Mouse (Mus musculus): Measurements from ENCODE around the gene Satb2.

Gene Satb2

DNA sequence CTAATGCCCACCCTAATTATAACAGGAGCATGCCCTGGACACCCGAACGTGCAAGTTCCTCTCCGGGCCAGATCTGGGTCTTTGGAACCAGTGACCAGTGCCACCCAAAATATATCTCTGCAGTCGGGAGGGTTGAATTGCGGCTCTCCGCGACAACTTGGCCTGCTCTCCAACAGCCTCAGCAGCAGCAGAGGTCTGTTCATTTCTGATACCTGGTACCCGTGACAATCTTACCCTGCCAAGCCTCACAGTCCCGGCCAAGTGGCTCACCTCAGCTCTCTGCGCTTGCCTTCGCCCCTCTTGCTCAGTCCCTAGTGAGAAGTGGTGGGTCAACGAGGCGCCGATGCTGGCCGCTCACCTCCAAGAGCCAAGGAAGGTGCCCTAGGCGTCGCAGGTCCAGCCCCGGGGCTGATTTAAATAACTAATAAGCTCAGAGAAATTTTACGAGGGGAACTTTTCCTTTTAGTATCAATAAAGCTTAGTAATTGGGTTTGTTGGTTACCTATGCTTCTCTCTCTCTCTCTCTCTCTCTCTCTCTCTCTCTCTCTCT is at the start of gene Satb2:
Satb2 (minus strand) TSS at position 500 of the 550 bp plus-strand sequence.
- no peak for DNase-seq (ENCODE audit: inconsistent ontology term)

DNA sequence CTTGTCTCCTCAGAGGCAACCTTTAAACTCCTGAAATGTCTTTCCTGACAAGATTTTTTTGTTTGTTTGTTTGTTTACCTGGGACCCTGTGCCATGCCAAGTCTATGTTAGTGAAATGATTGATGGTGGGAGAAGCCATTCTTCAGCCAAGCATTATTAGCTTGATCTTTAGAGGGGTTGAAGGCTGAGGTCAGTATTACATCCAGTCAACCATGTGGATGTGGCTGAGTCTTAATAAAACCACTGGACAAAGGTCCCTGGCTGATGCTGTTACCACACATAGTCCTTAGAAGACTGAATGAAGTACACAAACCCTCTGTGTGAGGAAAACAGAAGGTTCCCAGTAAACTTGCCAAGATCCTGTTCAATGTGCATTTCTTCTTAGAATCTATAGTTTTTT is 40.5 kb upstream of the Satb2 start:
- DNase-seq (ENCODE audit: inconsistent ontology term): no peak

- no peak for DNase-seq (ENCODE audit: inconsistent ontology term)
Measured at GRCm38 (mm10) chr1:57013856-57014255, 35.4 kb upstream of the Satb2 start.

DNA sequence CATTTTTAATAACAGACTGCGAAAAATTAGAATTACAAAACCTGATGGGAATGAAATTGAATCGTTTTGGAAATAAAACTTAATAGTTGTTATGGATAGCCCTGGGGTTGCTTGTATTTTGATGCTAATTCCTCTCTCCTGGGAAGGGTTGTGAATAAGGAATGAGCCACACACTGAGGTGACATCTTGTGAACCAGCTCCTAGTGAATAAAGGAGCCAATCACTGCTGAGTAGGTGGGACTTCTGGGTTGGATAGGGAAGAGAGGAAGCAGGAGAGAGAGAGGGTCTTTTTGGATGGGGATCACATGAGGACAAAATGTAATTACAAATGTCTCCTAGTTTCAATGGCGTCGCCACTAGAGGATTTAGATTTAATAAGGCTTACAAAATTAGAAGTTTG is 30.7 kb upstream of the Satb2 start:
- DNase-seq (ENCODE audit: inconsistent ontology term): no peak

GRCm38 (mm10) chr1:56995041-56995440 is 16.6 kb upstream of the Satb2 start:
- no peak for DNase-seq (ENCODE audit: inconsistent ontology term)

GRCm38 (mm10) chr1:56992310-56992709 is 13.9 kb upstream of the Satb2 start:
- no peak for DNase-seq (ENCODE audit: inconsistent ontology term)

GRCm38 (mm10) chr1:56991613-56992012 is 13.2 kb upstream of the Satb2 start:
- DNase-seq (ENCODE audit: inconsistent ontology term): no peak

- no peak for DNase-seq (ENCODE audit: inconsistent ontology term)
Measured at GRCm38 (mm10) chr1:56984483-56984810, 6.0 kb upstream of the Satb2 start.

DNA sequence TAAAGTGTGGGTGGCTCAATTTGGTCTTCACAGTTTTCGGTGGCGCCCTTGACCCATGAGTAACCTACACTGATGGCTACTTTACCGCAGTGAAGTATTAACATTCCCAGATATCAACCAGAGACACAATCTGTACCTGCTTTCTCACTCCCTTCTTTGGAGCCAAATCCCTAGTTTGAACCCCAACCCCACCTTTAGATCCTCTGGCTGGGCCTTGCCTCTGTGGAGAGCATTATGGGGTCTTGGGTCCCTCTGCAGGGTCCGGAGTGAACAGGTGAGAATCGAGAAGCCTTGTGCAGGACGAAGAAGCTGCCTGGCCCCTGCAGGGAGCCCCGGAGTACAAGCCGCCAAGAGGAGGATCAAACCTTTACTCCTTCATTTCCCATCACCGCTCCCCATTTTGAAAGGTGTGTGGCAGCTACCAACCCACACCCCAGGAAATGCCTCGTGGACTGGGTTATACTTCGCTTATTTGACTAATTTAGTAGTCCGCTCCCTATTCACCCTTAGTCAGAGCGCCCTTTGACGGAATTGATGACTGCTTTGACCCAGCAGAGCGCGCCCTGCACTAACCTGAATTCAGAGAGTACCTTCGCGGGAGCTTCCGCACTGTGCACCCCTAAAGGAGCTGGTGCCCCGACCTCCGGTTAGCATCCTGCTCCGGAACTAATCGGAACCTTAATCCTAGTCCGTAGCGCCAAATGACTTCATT is 5.5 kb upstream of the Satb2 start:
- no peak for DNase-seq (ENCODE audit: inconsistent ontology term)

GRCm38 (mm10) chr1:56983100-56983590 is 4.7 kb upstream of the Satb2 start:
- DNase-seq (ENCODE audit: inconsistent ontology term): no peak

GRCm38 (mm10) chr1:56982631-56983030 is 4.2 kb upstream of the Satb2 start:
- no peak for DNase-seq (ENCODE audit: inconsistent ontology term)

- DNase-seq (ENCODE audit: inconsistent ontology term): no peak
Measured at GRCm38 (mm10) chr1:56981947-56982555, 3.6 kb upstream of the Satb2 start.

DNA sequence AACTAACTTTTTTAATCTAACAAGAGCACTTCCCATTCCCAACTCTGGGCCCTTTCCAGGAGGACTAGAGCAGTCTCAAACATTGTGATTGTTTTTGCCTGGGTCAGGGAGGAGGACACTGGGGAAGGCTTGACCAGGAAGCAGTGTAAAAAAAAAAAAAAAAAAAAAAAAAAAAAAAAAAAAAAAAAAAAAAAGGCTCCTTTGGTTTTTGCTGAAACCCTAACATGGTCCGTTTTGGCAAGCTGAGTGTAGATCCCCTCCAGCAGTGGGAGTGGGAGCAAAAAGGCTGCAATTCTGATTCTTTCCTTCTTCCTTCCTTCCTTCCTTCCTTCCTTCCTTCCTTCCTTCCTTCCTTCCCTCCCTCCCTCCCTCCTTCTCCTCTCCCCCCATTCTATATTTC is 3.1 kb upstream of the Satb2 start:
- no peak for DNase-seq (ENCODE audit: inconsistent ontology term)

- no peak for DNase-seq (ENCODE audit: inconsistent ontology term)
Measured at GRCm38 (mm10) chr1:56980631-56981275, 2.3 kb upstream of the Satb2 start.

- no peak for DNase-seq (ENCODE audit: inconsistent ontology term)
Measured at GRCm38 (mm10) chr1:56979531-56980395, 1.3 kb upstream of the Satb2 start.

- DNase-seq (ENCODE audit: inconsistent ontology term): peak; percentile 67
Measured at GRCm38 (mm10) chr1:56977201-56978100, 999 bp downstream of the Satb2 start.

DNA sequence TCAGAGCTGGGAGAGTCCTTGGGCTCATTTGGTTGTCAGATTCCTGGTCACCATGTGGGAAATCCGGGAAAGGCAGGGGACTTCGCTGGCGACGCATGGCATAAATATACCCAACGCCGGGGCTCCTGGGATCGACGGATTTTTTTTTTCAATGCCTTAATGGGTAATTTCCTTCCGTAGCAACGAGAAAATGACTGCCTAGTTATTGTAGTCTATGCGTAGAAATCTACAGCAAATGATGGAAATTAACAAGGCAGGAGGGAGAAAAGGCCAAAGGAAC is 1.7 kb downstream of the Satb2 start:
- DNase-seq (ENCODE audit: inconsistent ontology term): no peak

DNA sequence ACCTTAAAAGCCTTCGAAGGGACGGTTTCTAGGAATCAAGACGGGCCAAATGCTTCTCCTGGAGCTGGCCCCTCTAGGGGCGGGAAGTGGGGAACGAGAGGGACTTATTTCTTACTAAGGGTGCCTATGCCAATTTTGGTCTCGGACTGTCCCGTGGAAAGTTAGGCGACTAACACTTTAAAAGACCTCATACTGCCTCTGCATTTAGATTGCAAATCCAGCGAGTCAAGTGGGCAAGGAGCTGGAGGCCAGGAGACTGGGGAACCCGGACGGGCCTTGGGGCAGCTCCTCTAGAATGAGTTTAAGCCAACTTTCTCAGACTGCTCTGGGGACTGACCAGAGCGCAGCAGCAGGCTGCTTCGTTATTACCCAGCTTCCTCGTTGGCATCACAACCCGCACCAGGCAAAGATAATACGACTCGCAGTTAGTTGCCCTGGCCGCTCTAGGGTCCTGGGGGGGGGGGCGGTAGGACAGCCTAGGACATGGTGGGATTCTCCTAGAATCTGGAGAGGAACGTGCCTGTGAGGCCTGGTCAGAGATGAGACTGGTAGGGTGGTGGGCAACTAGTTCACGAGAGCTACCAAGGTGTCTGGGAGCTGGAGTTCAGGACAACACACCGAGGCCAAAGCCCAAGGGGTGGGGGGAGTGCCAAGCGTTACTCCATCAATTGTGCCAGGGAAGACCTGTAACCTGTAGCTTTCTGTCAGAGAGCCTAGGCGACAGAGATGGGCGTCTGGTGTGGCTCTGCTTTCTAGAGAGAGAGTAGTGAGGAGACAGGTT is 2.2 kb downstream of the Satb2 start:
- DNase-seq (ENCODE audit: inconsistent ontology term): no peak

DNA sequence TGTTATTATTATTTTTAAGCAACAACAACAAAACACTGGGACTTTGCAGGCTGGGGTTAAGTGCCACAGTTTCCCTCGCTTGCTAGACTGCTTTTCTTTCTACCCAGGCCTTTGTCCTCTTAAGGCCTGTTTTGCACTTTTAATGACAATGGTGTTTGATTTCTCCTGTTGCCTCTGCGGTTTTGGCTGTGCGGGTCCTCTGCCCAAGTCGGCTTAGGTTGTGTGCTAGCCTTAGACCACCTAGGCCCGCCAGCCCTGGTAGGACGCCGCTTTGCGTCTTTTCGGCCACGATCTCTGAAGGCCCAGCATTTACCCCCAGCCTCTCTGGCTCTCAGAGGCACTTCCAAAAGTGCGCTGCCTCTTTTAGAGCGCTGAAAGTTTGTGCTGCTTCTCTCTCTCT is 2.9 kb downstream of the Satb2 start:
- DNase-seq (ENCODE audit: inconsistent ontology term): no peak

GRCm38 (mm10) chr1:56974187-56974586 is 4.3 kb downstream of the Satb2 start:
- DNase-seq (ENCODE audit: inconsistent ontology term): no peak

Measured in Muller cell, postnatal 12 days (primary cell).